Mouse (Mus musculus) stomach, postnatal 0 days (tissue): ENCODE data around the gene Nt5dc2. TPM values are rescaled to one million over a fixed set of nuclear protein-coding genes. Genes with fewer than 3 reads are reported as not detected.

Source experiments
- ATAC-seq: fragments of 200-750 bp; cut with Nextera tagmentation; 2 replicates; pipeline ENCODE4 v1.8.0; 2017; ENCODE audit not compliant: low FRiP score, low TSS enrichment
- DNase-seq: peaks from one replicate; pipeline ENCODE4 v3.0.0-alpha.2; 2016; ENCODE audit warnings: low spot score
- H3K27ac ChIP-seq: fragments of 300-500 bp; sonication (generic); replicated peaks from 2 replicates; pipeline ENCODE4 v1.5.1; 2014; ENCODE audit warnings: mild to moderate bottlenecking, control low read depth
- H3K27me3 ChIP-seq: fragments of 300-500 bp; sonication (generic); 2 replicates; pipeline ENCODE4 v1.6.1; 2014; ENCODE audit warnings: low read length; ENCODE audit not compliant: control insufficient read depth, insufficient read depth
- H3K36me3 ChIP-seq: fragments of 300-500 bp; sonication (generic); 2 replicates; pipeline ENCODE4 v1.6.1; 2014; ENCODE audit warnings: low read length, mixed read lengths; ENCODE audit not compliant: control insufficient read depth, insufficient read depth
- H3K4me1 ChIP-seq: fragments of 300-500 bp; sonication (generic); replicated peaks from 2 replicates; pipeline ENCODE4 v1.6.1; 2014; ENCODE audit warnings: antibody characterized with exemption; ENCODE audit not compliant: control insufficient read depth, insufficient read depth
- H3K4me2 ChIP-seq: fragments of 300-500 bp; sonication (generic); replicated peaks from 2 replicates; pipeline ENCODE4 v1.6.1; 2014; ENCODE audit warnings: low read depth, mild to moderate bottlenecking, control low read depth, moderate library complexity
- H3K4me3 ChIP-seq: fragments of 300-500 bp; sonication (generic); 2 replicates; pipeline ENCODE4 v1.5.1; 2014; ENCODE audit warnings: low read depth, low read length, control low read depth
- H3K9ac ChIP-seq: fragments of 300-500 bp; sonication (generic); 2 replicates; pipeline ENCODE4 v1.6.1; 2014; ENCODE audit warnings: mild to moderate bottlenecking, low read length, control low read depth, mixed read lengths
- H3K9me3 ChIP-seq: fragments of 300-500 bp; sonication (generic); 2 replicates; pipeline ENCODE4 v1.6.1; 2016; ENCODE audit warnings: low read length; ENCODE audit not compliant: control insufficient read depth
- CTCF ChIP-seq: IDR thresholded peaks from 2 replicates; pipeline ENCODE4 v1.5.1; 2016; ENCODE audit warnings: antibody characterized with exemption, low read depth, mild to moderate bottlenecking, moderate library complexity
- EP300 ChIP-seq: optimal IDR thresholded peaks from 2 replicates; pipeline ENCODE3; 2016; ENCODE audit warnings: antibody characterized with exemption
- WGBS: fragments of 180-500 bp; shearing (Covaris S2); extraction: QIAGEN DNeasy Blood & Tissue Kit; methylation state at CpG from one replicate; pipeline ENCODE4 v1.1.7; 2014; 5-methylcytosine and 5-hydroxymethylcytosine counted together
- polyA plus RNA-seq: library from polyadenylated mRNA; unstranded; fragments of >200 nt; fragmentation: Nextera tagmentation; extraction: Ambion mirVana; gene quantifications from 2 replicates; pipeline ENCODE4 v1.2.1, GENCODE M21; 2015

The Nt5dc2 gene
- polyA plus RNA-seq, 1 experiment from 2014 or later: 65.3 TPM

- H3K9me3 ChIP-seq: no peaks in the 10 kb centered on the region
- TF ChIP-seq EP300: no peak
- no peak for TF ChIP-seq CTCF
- H3K36me3 ChIP-seq: peaks cover 18% of the 10 kb centered on the region
- ATAC-seq (no peak), DNase-seq (no peak)
- no peak overlapping the region for H3K9ac ChIP-seq
- no peak overlapping the region for H3K4me3 ChIP-seq
- 90% methylated on average over 26 of the region's 26 CpGs for WGBS
- H3K27me3 ChIP-seq: no peaks in the 10 kb centered on the region
- H3K4me1 ChIP-seq: peaks cover 10% of the 10 kb centered on the region
- H3K4me2 ChIP-seq: no peak overlapping the region
- no peak overlapping the region for H3K27ac ChIP-seq
These were observed 5.8 kb downstream of the Nt5dc2 start for GRCm38 (mm10) chr14:31136411-31137280.

DNA sequence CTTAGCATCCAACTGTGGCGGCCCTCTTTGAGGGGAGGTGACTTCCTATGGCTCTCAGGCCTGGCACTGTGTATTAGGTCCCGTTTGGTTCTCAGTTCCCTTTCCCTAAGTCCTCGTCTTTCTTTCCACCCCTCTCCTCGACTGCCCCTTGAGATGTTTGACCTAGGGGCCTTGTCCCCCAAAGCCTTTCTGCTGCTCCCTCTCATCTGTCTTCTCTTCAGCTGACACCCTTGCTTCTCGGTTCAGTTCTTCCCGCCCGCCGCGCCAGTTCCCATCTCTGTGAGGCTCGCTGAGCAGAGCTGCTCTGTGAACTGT lies 6.4 kb downstream of the Nt5dc2 start:
- 78% methylated on average over 10 of the region's 10 CpGs for WGBS
- TF ChIP-seq CTCF (no peak), EP300 (no peak)
- ATAC-seq (no peak), DNase-seq (no peak)
- no peak overlapping the region for H3K27ac ChIP-seq
- H3K36me3 ChIP-seq: peaks cover 18% of the 10 kb centered on the region
- H3K9ac ChIP-seq: no peak overlapping the region
- H3K27me3 ChIP-seq: no peaks in the 10 kb centered on the region
- no peak overlapping the region for H3K4me3 ChIP-seq
- H3K4me2 ChIP-seq: no peak overlapping the region
- H3K9me3 ChIP-seq: no peaks in the 10 kb centered on the region
- peaks cover 6% of the 10 kb centered on the region for H3K4me1 ChIP-seq

GRCm38 (mm10) chr14:31137791-31138190 lies 6.9 kb downstream of the Nt5dc2 start:
- TF ChIP-seq CTCF (no peak), EP300 (no peak)
- Histone ChIP-seq H3K9ac (no peak overlapping the region), H3K4me1 (peaks cover 4% of the 10 kb centered on the region), H3K4me2 (no peak overlapping the region), H3K9me3 (no peaks in the 10 kb centered on the region), H3K27ac (0 out of 2 replicates have a peak overlapping the region, but pooled peaks have one; percentile 35), H3K36me3 (peaks cover 18% of the 10 kb centered on the region), H3K4me3 (no peak overlapping the region), H3K27me3 (no peaks in the 10 kb centered on the region)
- no peak for ATAC-seq
- no peak for DNase-seq
- WGBS: 82% methylated on average over 11 of the region's 11 CpGs

DNA sequence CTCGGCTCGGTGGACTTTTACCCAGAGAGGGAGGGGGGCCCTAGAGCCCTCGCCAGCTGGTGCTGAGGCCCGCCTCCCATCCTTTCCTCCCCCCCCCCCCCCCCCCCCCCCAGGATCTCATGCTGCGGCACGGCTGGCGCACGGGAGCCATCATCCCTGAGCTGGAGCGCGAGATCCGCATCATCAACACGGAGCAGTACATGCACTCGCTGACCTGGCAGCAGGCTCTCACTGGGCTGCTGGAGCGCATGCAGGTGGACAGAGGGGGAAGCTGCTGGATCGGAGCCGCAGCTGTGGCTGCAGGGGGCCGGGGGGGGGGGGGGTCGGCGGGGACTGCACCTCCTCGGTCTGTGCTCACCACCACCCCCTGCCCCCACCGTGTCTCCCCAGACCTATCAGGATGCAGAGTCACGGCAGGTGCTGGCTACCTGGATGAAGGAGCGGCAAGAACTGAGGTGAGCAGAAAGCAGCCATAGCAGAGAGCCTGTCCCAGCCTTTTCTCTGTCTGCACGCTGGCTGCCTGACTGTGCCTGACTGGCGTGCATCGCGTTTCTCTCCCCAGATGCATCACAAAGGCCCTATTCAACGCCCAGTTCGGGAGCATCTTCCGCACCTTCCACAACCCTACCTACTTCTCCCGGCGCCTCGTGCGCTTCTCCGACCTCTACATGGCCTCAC lies 7.5 kb downstream of the Nt5dc2 start:
- Histone ChIP-seq H3K9ac (no peak overlapping the region), H3K27me3 (no peaks in the 10 kb centered on the region), H3K36me3 (peaks cover 18% of the 10 kb centered on the region), H3K4me1 (peaks cover 4% of the 10 kb centered on the region; the same call in 1 of the 2 replicates), H3K27ac (no peak overlapping the region), H3K4me2 (no peak overlapping the region), H3K4me3 (no peak overlapping the region), H3K9me3 (no peaks in the 10 kb centered on the region)
- ATAC-seq: no peak
- TF ChIP-seq EP300 (no peak), CTCF (no peak)
- WGBS: 82% methylated on average over 26 of the region's 35 CpGs
- no peak for DNase-seq

DNA sequence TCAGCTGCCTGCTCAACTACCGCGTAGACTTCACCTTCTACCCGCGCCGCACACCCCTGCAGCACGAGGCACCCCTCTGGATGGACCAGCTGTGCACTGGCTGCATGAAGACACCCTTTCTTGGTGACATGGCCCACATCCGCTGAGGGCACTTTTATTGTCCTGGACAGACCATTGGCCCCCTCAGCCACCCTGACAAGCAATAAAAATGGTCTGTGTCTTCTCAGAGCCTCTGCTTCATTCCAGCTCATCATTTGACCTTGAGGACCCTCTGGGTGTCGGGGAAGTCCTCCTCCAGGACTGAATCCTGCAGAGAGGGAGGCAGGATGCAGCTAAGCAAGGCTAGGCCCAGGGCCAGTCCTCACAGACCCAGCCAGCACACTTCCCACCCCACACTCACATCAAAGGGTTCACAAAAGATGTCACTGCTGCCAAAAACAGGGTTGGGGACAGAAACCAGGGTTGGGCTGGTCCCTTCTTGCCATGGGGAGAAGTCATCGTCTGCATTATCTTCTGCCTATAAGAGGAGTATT lies 8.1 kb downstream of the Nt5dc2 start:
- H3K4me3 ChIP-seq: no peak overlapping the region
- TF ChIP-seq CTCF (no peak), EP300 (no peak)
- ATAC-seq (no peak), DNase-seq (no peak)
- no peak overlapping the region for H3K9ac ChIP-seq
- 93% methylated on average over 9 of the region's 9 CpGs for WGBS
- no peak overlapping the region for H3K27ac ChIP-seq
- peaks cover 4% of the 10 kb centered on the region; the same call in 1 of the 2 replicates for H3K4me1 ChIP-seq
- H3K4me2 ChIP-seq: no peak overlapping the region
- H3K36me3 ChIP-seq: peaks cover 18% of the 10 kb centered on the region
- no peaks in the 10 kb centered on the region for H3K9me3 ChIP-seq
- no peaks in the 10 kb centered on the region for H3K27me3 ChIP-seq

DNA sequence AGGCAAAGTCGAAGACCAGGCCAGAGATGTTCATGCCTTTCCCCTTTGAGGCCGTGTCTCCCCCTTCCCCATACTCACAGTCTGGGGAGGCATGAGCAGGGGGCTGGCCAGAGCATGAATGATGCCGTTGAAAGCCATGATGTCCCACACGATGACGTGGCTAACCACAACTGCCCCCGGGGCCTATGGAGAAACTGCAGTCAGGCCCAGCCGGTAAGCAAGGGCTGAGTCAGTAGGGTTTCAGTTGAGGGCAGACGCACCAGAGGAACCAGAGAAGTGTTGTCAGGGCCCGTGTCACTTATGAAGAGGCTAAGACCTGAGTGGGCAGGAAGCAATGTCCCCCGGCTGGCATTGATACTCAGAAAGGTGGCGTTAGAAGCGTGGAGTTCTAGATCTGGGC lies 8.8 kb downstream of the Nt5dc2 start:
- Histone ChIP-seq H3K9ac (no peak overlapping the region), H3K4me2 (no peak overlapping the region), H3K9me3 (no peaks in the 10 kb centered on the region), H3K4me1 (no peaks in the 10 kb centered on the region), H3K36me3 (peaks cover 18% of the 10 kb centered on the region), H3K4me3 (no peak overlapping the region), H3K27ac (no peak overlapping the region), H3K27me3 (no peaks in the 10 kb centered on the region)
- DNase-seq: no peak
- WGBS: 91% methylated on average over 12 of the region's 12 CpGs
- ATAC-seq: no peak
- TF ChIP-seq EP300 (no peak), CTCF (no peak)
